Mouse (Mus musculus) liver, adult 2 months (tissue): ENCODE results near the gene Tpi1.

Experiments
- CTCF ChIP-seq: fragments of 200-500 bp; IDR thresholded peaks from 2 replicates; pipeline ENCODE4 v1.5.1; 2011; ENCODE audit warnings: low read depth, low read length, control low read depth
- POLR2A ChIP-seq: fragments of 200-500 bp; IDR thresholded peaks from 2 replicates; pipeline ENCODE4 v1.6.1; 2011; ENCODE audit warnings: low read length, control low read depth; ENCODE audit not compliant: insufficient read depth; ENCODE audit errors: extremely low read depth

- TF ChIP-seq CTCF (no peak), POLR2A (no peak)
Measured at GRCm38 (mm10) chr6:124862406-124863124, 48.5 kb upstream of the Tpi1 start.
